Mouse (Mus musculus) embryonic stem cell, embryonic (primary cell): ENCODE data around the gene Trmt112.

Source experiments
- CTCF ChIA-PET, 4 experiments: fragments of 300-600 bp in 2 of 4; fragments of 350-600 bp in 2 of 4; sonication (Branson Sonifier 250); formaldehyde crosslinking; loops; one replicate each; lab custom pipeline; 2022; ENCODE audit warnings: inconsistent platforms in 2 of 4; lab: Charles Lee
- POLR2A ChIA-PET, 4 experiments: fragments of 300-600 bp in 2 of 4; fragments of 350-600 bp in 2 of 4; sonication (Branson Sonifier 250); formaldehyde crosslinking; loops; one replicate each; lab custom pipeline; 2022; ENCODE audit warnings: antibody characterized with exemption in 4 of 4, inconsistent platforms in 1 of 4; lab: Charles Lee

Trmt112 gene

DNA sequence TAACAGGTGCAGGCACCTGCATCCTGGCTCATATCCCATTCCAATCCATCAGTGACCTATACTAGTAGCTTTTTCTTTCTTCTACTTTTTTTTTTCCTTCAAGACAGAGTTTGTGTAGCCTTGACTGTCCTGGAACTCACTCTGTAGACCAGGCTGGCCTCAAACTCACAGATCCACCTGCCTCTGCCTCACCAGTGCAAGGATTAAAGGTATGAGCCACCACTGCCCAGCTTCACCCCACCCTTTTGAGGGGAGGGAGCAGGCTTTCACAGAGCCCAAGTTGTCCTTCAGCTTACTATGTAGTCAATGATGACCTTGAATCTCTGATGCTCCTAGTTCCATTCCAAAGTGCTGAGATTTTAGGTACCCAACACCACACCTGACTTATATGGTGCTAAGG lies 9.9 kb downstream of the Trmt112 start:
- POLR2A ChIA-PET: interaction anchor here in 3 of 4 experiments (0.8 to 7.1 kb wide), 9 partner anchors 9 to 549 kb away, joined by 3 to 58 read pairs (median 5); partner anchors contain the start of genes Trmt112 (in 3 of the 3), Prdx5 (in 2 of the 3) and Fkbp2 (in 1 of the 3)

DNA sequence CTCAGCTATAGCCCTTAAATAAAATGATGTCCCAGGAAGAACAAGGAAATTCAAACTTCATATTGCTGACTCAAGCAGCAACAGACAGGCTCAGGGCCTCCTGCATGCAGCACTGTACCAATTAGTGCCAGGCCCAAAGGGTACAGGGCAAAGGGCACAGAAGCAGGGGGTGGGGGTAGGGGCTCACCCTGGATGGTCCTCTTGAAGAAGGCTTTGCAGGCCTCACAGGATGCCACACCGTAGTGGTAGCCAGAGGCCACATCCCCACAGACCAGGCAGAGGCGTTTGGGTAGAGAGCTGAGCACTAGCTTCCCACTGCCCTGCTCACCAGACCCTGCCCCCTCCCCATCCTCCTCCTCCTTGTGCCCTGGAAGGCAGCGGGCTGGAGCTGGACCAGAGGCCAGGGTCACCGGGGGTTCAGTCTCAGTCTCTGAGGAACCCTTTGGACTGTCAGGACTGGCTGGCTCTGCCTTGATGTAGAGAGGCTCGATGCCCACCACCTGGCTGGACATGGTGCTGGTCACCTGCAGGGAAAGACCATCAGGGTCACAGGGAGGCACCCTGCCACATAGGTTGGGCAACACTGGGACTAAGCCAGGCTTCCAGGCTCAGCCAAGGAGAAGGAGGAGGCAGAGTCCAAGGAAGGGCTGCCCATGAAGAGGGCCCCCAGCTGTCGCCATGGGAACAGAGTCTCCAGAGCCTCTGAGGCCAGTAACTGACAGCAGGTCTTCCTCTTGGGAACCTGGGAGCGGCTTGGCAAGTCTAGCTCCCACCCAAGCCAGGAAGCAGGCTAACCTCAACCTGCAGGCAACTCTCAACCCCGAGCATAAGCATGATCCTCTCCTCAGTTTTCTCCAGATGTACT lies 10.6 kb downstream of the Trmt112 start:
- POLR2A ChIA-PET: interaction anchor here in 3 of 4 experiments (0.7 to 7.1 kb wide), 15 partner anchors 9 to 192 kb away, joined by 3 to 58 read pairs (median 5); partner anchors contain the start of genes Trmt112 (in 3 of the 3), Bad (in 2 of the 3), Gpr137 (in 2 of the 3) and Prdx5 (in 2 of the 3)
- CTCF ChIA-PET: interaction anchor here in 3 of 4 experiments (0.6 to 1.5 kb wide), 4 partner anchors 20 to 54 kb away, joined by 3 to 5 read pairs (median 4); no protein-coding TSS in a partner anchor

More for the DNA sequence above, 9.9 kb downstream of the Trmt112 start:
- CTCF ChIA-PET: interaction anchor here in 2 of 4 experiments (0.5 to 0.6 kb wide), 2 partner anchors 18 to 19 kb away, joined by 3 to 4 read pairs; no protein-coding TSS in a partner anchor

DNA sequence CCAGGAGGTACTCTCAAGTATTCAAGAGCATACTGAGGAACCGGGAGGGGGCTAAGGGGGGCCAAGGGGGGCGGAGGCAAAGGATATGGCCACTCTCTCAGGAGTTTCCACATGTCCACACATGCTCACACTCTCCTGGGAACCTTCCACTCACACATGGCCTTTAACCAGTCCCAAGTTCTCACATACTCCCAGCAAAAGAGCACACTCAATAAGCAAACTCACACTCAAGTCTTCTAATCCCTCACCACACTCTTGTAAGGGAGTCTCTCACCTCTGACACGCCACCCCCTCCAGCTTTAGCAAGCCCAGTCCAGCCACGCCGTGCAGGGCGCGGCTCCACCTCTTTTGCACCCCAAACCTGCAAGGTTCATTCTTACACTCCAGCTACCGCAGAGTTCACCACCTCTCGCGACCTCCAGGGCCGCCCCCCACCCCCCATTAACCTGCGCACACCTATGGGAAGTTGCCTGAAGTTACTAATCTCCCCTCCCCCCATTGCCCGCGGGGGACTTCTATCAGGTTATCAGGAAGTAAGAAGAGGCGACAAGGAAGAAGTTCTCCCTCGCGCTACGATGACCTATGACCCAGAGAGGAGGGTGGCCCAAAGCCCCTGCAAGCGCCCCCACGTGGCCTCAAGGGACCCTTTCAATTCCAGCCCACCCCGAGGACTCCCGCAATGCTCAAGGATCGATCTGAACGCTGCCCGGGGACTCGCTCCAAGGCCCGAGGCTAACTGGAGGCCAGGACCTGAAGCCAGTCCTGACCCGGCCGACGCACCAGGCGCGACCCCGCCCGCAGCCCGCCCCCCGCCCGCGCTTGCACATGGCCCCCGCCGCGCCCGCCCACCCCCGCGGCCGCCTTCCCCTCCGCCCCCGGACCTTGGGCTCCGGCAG lies 11.5 kb downstream of the Trmt112 start:
- ChIA-PET CTCF (interaction anchor here in 3 of 4 experiments (0.7 to 4.7 kb wide), 16 partner anchors 13 to 429 kb away, joined by 3 to 86 read pairs (median 6); partner anchors contain the start of genes Kcnk4 (in 2 of the 3) and Fkbp2 (in 1 of the 3)), POLR2A (interaction anchor here (0.5 to 7.1 kb wide), 47 partner anchors 10 to 557 kb away, joined by 3 to 58 read pairs (median 5); partner anchors contain the start of genes Bad (in 3 of the 4), Gpr137 (in 3 of the 4), Trmt112 (in 3 of the 4) and Fkbp2 (in 2 of the 4))

DNA sequence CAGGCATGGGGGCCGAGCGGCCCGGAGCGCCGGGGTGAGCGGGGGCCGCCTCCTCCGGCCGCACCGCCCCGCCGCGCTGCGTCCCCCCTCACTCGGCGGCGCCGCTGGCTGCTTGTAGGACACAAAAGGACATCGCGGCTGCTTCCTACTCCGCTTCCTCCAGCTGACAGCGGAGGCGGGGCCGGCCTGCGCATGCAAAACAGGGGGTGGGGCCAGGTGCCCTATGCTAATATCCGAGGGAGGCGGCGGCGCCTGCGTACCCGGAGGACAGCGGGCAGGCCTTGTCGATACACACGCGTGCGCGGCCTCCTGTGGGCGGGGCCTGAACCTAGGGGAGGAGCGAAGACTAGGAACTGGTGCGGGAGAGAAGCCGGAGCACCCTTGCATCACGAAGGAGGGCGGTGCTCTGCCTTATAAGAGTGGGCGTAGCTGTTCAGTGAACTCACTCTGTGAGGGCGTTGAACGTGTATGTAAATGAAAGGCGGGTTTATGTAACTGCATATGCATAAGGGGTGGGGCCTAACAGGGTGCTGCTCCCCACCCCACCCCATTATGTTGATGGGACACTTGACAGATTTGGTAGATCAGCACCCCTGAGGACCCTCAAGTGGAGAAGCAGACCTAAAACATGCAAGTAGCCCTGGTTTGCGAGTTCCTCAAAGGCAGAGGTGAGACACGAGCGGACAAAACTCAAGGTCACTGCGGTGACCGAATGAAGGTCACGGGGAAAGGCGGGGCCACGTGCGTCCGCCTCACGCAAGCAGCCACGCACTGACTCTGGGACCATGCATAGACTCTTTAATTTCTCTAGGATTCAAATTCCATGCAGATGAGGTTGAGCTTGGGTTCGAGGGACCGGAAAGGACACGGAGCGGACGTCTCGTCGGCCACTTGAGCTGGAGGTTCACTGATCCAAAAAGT lies 12.4 kb downstream of the Trmt112 start, which contains the start of gene Esrra:
Gene Esrra (minus strand): TSS at position 167 of the 921 bp plus-strand sequence.
- ChIA-PET CTCF (interaction anchor here (0.6 to 4.7 kb wide), 24 partner anchors 12 to 524 kb away, joined by 3 to 86 read pairs (median 4); partner anchors contain the start of genes Kcnk4 (in 3 of the 4) and Fkbp2 (in 2 of the 4)), POLR2A (interaction anchor here (0.5 to 7.1 kb wide), 52 partner anchors 9 to 1801 kb away, joined by 3 to 58 read pairs (median 5); partner anchors contain the start of genes Bad (in 3 of the 4), Gpr137 (in 3 of the 4), Trmt112 (in 3 of the 4) and Fkbp2 (in 2 of the 4))

DNA sequence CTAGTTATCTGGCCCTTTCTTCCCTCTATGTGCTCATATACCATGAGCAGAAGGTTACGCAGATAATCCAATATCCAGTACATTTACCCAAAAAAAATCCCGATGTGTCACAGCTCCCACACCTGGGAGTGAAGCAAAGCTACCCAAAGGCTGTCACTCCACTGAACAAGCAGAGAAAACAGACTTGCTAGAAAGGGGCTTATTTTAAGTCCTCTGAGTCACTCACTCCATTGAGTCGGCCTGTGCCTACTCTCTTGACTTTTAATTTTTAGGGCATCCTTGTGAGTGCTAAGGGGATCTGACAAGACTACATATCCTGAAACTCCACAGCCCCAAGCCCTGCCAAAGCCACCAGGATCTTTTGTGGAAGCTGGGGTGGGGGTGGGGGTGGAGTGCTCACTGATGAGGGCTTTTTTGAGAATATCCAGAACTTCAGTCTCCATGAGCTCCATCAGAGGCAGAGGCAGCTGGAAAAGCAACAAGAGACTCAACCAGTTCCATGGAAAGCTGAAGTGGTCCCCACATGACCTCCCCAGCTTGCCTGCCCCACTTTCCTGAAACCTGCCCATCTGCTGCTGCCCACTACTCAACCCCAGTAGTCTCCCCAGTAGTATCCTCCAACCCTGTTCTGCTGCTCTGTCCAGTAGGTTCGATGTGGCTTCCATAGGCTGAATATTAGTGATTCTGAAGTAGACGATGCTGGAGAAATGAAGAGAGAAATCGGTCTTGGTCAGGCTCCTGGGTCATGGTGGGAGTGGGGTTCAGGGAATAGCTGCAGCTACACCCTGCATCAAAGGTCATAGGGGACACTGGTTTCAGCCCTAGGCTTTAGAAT lies 13.6 kb downstream of the Trmt112 start:
- ChIA-PET POLR2A (interaction anchor here in 3 of 4 experiments (0.6 to 7.1 kb wide), 38 partner anchors 8 to 1800 kb away, joined by 3 to 58 read pairs (median 5); partner anchors contain the start of genes Bad (in 3 of the 3), Fkbp2 (in 2 of the 3), Gpr137 (in 2 of the 3) and Prdx5 (in 2 of the 3)), CTCF (interaction anchor here (0.5 to 4.7 kb wide), 14 partner anchors 11 to 471 kb away, joined by 3 to 86 read pairs (median 8); partner anchors contain the start of genes Fkbp2 (in 2 of the 4), Bad (in 1 of the 4), Gpr137 (in 1 of the 4) and Kcnk4 (in 1 of the 4))

DNA sequence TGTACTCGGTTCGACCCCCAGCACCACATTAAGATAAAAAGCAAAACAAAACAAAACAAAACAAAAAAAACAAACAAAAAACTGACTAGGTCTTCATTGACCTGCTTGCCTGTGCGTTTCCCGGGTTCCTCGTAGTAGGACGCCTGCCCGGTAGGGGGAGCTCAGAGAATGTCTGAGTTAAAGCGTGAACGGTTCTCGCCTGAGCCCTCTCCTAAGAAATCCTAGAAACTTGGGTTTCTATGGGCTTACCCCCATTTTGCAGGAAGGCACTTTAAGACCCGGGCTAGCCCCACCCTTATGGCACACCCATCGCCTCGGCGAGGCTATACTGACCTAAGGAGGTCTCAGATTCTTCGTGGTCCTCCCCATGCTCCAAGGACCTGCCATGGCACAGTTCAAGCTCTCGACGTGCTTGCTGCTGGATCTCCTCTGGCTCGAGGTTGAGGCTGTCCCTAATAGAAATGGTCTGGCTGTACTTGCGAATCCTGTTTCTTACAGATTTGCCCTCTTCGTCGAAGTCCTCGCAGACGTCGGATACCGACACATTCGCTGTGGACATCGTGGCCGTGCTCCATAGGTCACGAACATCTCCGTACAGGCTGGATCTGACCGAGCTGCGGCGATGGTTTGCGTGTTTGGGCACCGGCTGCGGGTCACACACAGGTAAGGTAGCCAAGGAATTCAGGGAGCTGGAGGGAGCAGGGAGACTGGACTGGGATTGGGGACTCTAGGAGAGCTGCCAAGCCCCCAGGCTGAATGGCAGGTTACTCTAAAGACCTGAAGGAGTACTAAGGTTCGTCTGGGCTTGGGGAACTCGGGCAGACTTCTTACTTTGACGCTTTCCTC lies 15.2 kb downstream of the Trmt112 start:
- POLR2A ChIA-PET: interaction anchor here in 3 of 4 experiments (0.8 to 7.1 kb wide), 18 partner anchors 9 to 115 kb away, joined by 3 to 58 read pairs (median 4); partner anchors contain the start of genes Bad (in 2 of the 3), Fkbp2 (in 2 of the 3), Gpr137 (in 2 of the 3) and Kcnk4 (in 2 of the 3)
- CTCF ChIA-PET: interaction anchor here (0.5 to 4.7 kb wide), 23 partner anchors 9 to 1767 kb away, joined by 3 to 86 read pairs (median 6); partner anchors contain the start of genes Kcnk4 (in 3 of the 4), Bad (in 2 of the 4) and Gpr137 (in 2 of the 4)

DNA sequence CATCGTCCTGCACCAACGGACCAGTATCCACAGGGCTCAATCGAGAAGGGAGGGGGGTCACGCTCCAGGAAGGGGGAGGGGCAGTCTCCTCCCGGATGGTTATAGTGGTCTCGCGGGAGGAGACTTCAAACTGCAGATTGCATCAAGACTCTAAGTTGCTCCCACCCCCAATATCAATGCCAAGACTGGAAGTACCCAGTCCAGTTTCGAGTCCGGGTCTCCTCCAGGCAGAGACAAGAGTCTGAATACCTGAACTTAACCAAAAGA lies 15.7 kb downstream of the Trmt112 start, which contains the start of gene Catsperz:
Gene Catsperz (minus strand): TSS at position 74 of the 267 bp plus-strand sequence.
- ChIA-PET POLR2A (interaction anchor here in 3 of 4 experiments (1.2 to 7.1 kb wide), 7 partner anchors 9 to 114 kb away, joined by 3 to 43 read pairs (median 6); partner anchors contain the start of genes Bad (in 1 of the 3), Fkbp2 (in 1 of the 3), Gpr137 (in 1 of the 3) and Kcnk4 (in 1 of the 3)), CTCF (interaction anchor here (0.5 to 4.7 kb wide), 14 partner anchors 9 to 1767 kb away, joined by 3 to 86 read pairs (median 8); partner anchors contain the start of genes Bad (in 2 of the 4), Gpr137 (in 2 of the 4) and Kcnk4 (in 1 of the 4))

DNA sequence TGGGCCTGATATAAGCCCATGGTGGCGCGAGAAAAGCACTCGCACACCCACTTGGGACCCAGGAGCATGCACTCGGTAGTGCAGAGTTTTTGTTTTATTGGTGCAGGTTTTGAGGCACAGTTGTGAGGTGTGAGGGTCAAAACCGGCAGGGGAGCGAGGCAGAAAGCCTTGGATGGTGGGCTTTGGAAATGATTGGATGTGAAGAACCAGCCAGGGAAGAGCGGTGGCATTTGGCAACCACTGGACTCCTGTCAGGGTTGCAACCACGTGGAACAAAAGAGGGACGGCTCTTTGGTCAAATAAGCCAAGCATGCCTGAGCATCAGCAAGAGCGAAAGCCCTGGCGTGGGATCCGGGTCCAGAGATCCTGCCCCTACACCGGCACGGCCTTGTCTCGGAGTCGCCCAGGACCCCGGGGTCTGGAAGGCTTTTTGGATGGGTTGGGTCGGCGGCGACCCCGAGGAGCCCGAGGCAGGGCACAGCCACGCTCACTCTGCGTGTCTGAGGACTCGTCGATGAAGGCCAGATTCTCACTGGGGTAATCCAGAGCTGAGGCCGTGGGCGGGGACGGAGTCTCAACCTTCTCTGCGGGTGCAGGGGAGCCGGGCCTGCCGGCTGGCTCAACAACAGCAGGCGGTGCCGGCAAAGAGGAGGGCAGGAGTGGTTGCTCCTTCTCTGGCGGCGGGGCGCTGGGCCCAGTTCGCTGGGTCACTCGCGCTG lies 16.3 kb downstream of the Trmt112 start:
- CTCF ChIA-PET: interaction anchor here in 2 of 4 experiments (0.5 to 4.7 kb wide), 11 partner anchors 8 to 95 kb away, joined by 3 to 86 read pairs (median 6); partner anchors contain the start of genes Bad (in 2 of the 2), Gpr137 (in 2 of the 2), Kcnk4 (in 1 of the 2) and Prdx5 (in 1 of the 2)
- POLR2A ChIA-PET: interaction anchor here in 3 of 4 experiments (0.7 to 2.1 kb wide), 8 partner anchors 8 to 115 kb away, joined by 3 to 9 read pairs (median 3); partner anchors contain the start of genes Trmt112 (in 2 of the 3), Bad (in 1 of the 3), Fkbp2 (in 1 of the 3) and Gpr137 (in 1 of the 3)

DNA sequence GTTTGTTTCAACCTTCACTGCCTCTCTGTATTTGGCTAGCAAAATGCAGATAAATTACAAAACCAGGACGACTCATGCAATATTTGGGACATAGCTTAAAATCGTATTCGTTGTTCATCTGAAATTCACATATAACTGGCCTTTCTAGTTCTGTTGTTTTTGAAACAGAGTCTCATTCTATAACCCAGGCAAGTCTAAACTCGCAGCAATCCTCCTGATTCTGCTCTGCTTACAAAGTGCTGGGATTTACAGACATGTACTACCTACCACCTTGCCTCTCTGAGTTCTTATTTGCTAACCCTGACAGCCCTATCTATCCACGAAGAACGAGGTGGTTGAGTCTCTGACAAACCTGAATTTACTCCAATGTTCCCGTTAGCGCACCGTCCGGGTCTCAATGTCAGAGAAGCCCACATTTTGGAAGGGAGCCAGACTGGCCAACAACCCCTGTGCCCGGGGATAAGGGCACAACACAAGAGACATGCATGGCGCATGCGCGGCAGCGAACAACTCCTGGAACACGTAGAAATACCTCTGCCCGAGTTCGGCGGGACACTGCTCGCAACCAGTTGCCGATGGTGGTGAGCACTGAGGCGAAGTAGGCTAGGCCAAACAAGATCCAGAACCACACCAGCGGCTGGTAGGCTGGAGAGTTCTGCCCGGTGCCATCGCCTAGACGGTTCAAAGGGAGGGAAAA lies 17.2 kb downstream of the Trmt112 start:
- POLR2A ChIA-PET: interaction anchor here in 2 of 4 experiments (0.7 to 1.4 kb wide), 5 partner anchors 14 to 114 kb away, joined by 3 to 4 read pairs (median 3); partner anchors contain the start of genes Trmt112 (in 2 of the 2), Bad (in 1 of the 2) and Prdx5 (in 1 of the 2)
- CTCF ChIA-PET: interaction anchor here in 2 of 4 experiments (0.5 to 1.0 kb wide), 4 partner anchors 9 to 53 kb away, joined by 3 to 4 read pairs (median 3); partner anchors contain the start of gene Prdx5 (in 1 of the 2)

DNA sequence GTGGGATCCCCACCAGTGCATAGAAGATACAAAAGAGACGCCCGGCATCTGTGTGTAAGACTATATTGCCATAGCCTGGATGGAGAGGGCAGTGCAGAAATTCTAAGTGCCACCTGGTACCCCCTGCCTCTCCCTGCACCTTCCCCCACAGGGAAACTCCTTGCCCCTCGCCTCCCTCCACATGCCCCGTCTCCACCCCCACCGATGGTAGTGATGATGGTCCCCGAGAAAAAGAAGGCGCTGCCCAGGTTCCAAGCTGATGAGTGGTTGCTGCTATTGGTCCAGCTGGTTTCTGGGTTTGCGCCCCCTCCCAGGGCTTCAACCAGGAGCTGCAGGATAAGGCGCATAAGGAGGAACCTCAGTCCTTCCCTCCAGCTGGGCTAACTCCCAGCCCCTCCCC lies 18.6 kb downstream of the Trmt112 start:
- POLR2A ChIA-PET: interaction anchor here in 3 of 4 experiments (0.7 to 1.9 kb wide), 5 partner anchors 14 to 64 kb away, joined by 3 to 8 read pairs (median 4); partner anchors contain the start of genes Bad (in 1 of the 3), Dnajc4 (in 1 of the 3), Gpr137 (in 1 of the 3) and Trmt112 (in 1 of the 3)
- CTCF ChIA-PET: interaction anchor here in 3 of 4 experiments (0.6 to 1.7 kb wide), 4 partner anchors 8 to 92 kb away, joined by 3 to 6 read pairs (median 4); no protein-coding TSS in a partner anchor

DNA sequence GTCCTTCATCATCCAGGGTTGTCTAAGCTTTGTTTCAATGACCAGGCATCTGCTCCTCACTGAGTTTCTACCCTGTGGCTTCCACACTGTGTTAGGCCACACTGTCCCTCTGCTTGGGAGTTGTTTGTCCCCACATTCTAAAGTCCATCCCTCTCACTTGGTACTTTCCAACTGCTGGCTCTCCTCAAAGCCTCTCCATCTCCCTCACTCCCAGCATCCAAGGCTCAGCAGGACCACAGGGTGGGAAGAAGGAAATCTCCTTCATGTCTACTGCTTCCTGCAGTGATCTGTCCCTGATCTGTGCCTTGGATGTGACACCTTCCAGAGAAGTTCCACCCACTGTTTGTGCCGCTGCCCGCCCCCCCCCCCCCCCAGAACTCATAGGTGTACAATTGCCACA lies 21.5 kb downstream of the Trmt112 start:
- ChIA-PET CTCF (interaction anchor here in 1 of 4 experiments (1.2 to 6.1 kb wide), 4 partner anchors 8 to 48 kb away, joined by 3 to 86 read pairs (median 6); partner anchors contain the start of genes Bad, Catsperz and Esrra), POLR2A (interaction anchor here in 3 of 4 experiments (0.7 to 3.8 kb wide), 10 partner anchors 9 to 21 kb away, joined by 3 to 23 read pairs (median 6); partner anchors contain the start of genes Bad (in 2 of the 3), Esrra (in 2 of the 3), Gpr137 (in 1 of the 3) and Prdx5 (in 1 of the 3))
